Mouse (Mus musculus): ENCODE measurements around the gene Prdx5.

The Prdx5 gene

DNA sequence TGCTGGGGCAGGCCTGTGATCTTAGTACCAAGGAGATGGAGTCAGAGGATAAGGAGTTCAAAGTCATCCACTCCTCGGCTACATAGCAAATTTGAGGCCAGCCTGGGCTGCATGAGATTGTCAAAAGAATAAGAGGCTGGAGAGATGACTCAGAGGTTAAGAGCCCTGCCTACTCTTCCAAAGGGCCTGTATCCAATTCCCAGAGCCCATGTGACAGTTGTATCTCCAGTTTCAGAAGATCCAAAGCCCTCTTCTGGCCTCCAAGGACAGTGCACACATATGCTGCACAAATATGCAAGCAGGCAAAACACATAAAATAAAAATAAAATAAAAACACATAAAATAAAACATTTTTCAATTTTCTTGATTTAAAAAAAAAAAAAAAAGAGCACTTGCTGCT is 35.6 kb downstream of the Prdx5 start:
- DNase-seq: no peak

DNA sequence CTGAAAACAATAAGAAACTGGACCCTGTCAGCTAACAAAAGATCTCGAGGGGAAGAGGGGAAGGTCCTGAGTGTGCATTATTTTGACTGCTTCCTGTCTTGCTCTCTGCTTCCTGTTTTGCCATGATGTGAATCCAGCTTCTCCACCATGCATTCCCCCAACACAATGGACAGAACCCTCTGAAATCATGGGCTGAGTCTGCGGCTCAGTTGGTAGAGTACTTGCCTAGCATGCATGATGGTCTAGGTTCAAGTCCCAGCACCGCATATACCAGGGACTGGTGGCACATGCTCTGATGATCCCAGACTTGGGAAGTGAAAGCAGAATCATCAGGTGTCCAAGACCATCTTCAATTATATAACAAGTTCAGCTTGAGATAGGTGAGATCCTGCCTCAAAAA is 37.2 kb downstream of the Prdx5 start:
- no peak for DNase-seq

DNA sequence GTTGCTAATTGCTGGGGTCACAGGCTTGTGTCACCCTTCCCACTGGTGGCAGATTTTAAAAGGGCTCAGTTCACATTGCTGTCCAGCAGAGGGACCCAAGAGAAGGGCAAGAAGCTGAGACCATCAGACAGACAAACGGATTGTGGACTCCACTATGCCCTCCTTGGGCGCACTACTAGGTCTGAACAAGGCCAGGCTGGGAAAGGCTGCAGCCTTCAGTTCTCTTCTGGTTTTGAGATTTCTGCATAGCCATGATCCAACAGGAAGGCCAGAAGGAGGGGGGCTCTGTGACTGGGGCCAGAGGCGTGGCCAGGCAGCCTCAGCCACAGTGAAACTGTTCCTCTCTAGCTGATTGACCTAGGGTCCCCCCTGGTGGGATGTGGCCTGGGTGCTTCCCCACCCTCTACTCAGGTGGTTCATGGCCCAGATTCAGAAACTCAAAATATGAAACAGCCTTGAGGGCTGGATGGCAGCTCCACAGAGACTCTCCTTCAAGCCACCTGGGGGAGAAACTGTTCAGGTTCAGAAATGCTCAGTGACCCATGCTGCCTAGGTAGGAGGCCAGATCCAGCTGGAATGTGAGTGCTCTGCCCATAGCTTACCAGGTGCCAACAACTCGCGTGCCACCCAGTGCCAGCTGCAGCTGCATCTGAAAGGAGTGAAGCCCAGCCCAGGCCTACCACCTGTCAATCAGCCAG is 38.2 kb downstream of the Prdx5 start:
- peak; percentile 95 for DNase-seq

DNA sequence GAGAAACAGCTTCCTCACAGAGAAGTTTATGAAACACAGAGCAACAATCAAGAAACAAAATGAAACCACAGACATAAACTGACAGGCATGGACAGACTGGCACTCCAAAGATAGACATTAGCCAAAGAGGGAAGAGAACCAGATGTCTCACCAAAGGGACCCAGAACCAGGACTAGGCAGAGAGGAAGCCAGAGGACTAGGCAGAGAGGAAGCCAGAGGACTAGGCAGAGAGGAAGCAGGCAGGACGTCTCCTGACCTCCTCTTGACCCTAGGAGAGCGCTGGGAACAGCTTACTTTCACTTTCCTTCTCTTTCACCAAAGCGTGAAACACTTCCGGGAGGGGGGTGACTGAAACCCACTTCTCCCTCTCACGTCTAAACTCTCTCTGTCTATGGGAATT is 40.6 kb downstream of the Prdx5 start:
- DNase-seq: peak; percentile 72

DNA sequence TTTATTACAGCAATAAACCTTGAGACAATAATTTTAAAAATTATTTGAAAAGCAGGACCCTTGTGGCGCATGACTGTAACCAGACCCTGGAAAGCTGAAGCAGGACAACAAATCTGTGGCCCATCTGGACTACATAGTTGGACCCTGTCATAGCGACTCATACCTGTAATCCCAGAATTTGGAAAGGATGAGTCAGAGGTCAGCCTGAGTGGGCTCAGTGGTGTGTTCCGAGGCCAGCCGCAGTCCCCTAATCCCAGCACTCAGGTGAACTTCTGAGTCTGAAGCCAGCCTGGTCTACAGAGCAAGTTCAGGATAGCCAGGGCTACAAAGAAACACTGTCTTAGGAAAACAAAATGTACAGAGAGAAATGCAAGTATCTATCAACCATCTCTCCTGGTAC is 48.5 kb downstream of the Prdx5 start:
- no peak for DNase-seq

DNA sequence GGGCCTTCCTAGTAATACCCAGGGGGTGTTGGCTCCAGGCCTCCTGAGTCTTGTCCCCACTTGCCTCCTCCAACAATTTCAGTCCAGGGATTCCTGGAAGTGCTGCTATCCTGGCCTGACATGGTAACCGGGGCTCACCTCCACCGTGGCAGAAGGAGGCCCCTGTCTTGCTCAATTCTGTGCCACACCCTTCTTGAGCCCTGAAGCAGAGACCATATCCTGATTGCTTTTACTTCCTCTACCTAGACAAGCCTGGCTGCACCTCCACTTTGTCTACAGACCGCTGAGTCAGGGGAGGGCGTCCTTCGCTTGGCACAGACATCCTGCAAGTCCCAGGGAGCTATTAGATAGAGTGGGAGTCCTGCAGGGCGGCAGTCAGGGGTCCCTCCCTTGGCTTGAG is 49.2 kb downstream of the Prdx5 start:
- no peak for DNase-seq

DNA sequence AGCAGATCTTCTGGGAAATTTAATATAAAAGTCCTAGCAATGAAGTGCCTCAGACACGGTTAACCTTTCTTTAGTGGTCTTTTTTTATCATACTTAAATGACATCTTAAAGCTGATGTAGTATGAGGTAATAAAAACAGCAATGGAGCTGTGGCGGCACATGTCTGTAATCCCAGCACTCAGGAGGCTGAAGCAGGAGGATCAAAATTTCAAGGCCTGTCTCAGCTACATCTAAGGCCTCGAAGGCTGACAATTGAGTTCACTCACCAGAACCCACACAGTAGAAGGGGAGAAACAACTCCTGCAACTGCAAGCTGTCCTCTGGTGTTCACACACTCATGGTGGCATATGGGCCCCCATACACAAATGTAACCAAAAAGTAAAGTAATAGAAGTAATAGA is 49.9 kb downstream of the Prdx5 start:
- no peak for DNase-seq

DNA sequence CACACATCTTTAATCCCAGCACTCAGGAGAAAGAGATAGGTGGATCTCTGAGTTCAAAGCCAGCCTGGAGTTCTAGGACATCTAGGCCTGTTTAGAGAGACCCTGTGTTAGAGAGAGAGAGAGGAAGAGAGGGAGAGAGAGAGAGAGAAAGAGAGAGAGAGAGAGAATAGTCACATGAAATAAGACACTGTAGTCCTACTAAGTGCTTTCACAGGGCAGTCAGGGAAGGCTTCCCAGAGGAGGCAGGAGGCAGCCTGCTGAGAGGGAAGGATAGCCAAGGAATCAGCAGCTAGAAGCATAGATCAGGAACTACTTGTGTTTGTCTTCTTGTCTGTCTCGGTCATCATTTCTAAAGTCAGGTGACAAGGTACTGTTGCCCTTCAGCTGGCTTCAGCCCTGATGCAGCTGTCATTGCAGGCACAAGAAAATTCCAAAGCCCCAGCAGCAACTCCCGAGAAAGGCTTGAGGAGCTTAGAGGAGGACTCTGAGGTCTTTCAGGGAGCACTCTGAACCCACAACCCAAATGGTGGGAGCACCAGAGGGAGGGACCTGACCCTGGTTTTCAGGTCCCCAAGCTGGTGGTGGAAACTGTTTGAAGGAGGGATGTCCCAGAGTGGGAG is 50.8 kb downstream of the Prdx5 start:
- DNase-seq: no peak

DNA sequence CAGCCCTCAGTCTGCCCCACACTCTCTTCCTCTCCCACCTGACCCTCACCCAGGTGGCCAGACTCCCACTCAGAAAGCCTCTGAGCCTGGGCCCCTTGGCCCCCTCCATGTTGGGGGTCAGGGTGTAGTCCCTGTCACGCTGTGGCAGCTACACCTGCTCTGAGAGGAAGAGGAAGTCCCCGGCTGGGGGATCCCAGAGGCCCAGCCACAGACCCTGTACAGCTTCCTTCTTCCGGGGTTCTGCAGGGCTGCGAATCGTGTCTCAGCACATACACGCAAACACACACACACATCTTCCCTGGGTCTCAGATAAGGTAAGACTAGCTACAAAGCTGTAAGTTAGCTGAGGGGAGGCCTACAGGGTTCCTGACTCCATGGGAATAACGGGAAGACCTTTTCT is 51.9 kb downstream of the Prdx5 start, which contains the start of gene Ccdc88b:
Ccdc88b (minus strand) TSS at position 181 of the 400 bp plus-strand sequence.
- DNase-seq: no peak

DNA sequence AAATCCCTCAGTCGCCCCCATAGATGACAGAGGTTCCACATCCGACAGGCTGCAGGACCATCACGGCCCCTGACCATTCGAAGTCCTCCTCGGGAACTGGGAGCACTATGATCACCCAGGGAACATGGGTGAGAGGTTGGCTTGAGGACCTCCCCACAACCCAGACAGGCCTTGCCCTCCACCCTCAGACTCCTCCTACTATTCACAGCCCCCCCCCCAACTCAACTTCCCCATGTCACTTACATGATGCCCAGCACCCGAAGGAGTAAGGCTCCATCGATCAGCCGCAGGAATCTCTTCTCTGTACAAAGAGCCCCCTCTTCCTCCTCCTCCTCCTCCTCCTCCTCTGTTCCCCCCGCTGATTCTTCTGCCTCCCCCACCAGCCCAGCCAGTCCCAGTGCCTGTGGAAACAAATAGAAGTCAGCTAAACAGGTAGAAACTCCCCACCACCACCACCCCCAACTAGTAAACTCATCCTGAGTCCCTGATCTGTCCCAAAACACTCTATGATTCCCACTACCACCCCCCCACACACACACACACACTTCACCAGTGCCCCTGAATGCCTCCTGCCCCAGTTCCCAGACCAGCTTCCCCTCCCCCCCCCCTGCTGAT is 52.4 kb downstream of the Prdx5 start:
- no peak for DNase-seq

DNA sequence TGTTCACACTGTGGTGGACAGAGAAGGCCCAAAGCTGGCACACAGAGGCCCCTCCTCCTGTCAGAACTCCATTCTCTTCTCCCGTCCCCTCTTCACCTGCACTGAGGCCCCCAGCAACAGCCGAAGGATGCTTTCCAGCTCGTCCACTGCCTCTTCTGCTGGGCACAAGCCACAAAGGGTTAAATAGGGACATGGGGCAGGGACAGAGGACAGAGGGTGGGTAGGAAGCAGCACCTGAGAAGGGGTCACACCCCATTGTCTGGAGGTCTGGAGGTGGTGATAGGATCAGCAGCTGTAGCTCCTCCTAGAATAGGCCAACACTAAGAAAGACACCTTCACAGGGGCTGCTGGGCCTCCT is 52.9 kb downstream of the Prdx5 start:
- no peak for DNase-seq

Data from kidney, adult 11 months (tissue).